Mouse (Mus musculus) brain, embryonic 14.5 days (tissue): ENCODE results near the gene Snrk.

Experiments
- CTCF ChIP-seq: fragments of 200-500 bp; IDR thresholded peaks from 2 replicates; pipeline ENCODE4 v1.5.1; 2012; ENCODE audit warnings: inconsistent platforms, mild to moderate bottlenecking, moderate library complexity, borderline replicate concordance; ENCODE audit not compliant: insufficient read depth, insufficient read length; ENCODE audit errors: extremely low read depth
- POLR2A ChIP-seq: fragments of 200-500 bp; IDR thresholded peaks from 2 replicates; pipeline ENCODE4 v1.6.1; 2012; ENCODE audit warnings: mild to moderate bottlenecking, inconsistent platforms, borderline replicate concordance; ENCODE audit not compliant: poor library complexity, insufficient read depth, insufficient read length, severe bottlenecking; ENCODE audit errors: extremely low read depth

GRCm38 (mm10) chr9:122123181-122123580 is 6.1 kb downstream of the Snrk start:
- TF ChIP-seq POLR2A (no peak), CTCF (no peak)
